Mouse (Mus musculus): ENCODE data around the gene Rhot2. TPM values are rescaled to one million over a fixed set of nuclear protein-coding genes. Genes with fewer than 3 reads are reported as not detected.
A peak's percentile ranks its signal among the peaks of the same experiment; 100 is the strongest.

Rhot2 gene
- polyA plus RNA-seq, 1 experiment, result 108 TPM

GRCm38 (mm10) chr17:25836397-25837075 is 8.1 kb downstream of the Rhot2 start:
- TF ChIP-seq CTCF (IDR thresholded peaks at IDR 0.05; ENCODE audit: extremely low read depth, insufficient read depth, low read length), result no peak
- TF ChIP-seq POLR2A (IDR thresholded peaks at IDR 0.05; ENCODE audit: extremely low read depth, insufficient read depth, low read length), result no peak
- H3K27ac ChIP-seq (ENCODE audit: insufficient read depth, low read length), result peak overlapping the region; percentile 69
- peaks cover 5% of the 10 kb centered on the region for H3K4me1 ChIP-seq (ENCODE audit: control insufficient read depth, insufficient read depth, low read length)
- peak overlapping the region; percentile 51 for H3K4me3 ChIP-seq (ENCODE audit: insufficient read depth, low read length)

DNA sequence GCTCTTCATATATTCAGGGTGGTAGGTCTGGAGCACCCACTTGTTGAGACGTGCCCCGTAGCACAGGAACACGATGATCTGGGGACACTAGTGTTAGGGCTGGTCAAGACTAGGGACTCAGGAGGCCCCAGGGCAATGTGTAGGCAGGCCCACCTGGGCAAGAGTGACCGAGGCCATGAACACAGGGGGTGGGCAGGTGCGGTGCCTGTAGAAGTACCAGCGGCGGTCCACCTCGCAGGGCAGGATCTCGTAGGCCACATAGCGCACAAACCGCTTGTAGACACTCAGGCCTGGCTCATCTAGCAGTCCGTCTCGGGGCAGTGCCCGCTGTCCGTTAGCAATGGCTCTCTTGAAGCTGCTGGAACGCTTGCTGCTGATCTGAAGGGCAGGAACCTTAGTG is 8.8 kb downstream of the Rhot2 start:
- TF ChIP-seq POLR2A (IDR thresholded peaks at IDR 0.05; ENCODE audit: extremely low read depth, insufficient read depth, low read length), result no peak
- TF ChIP-seq CTCF (IDR thresholded peaks at IDR 0.05; ENCODE audit: extremely low read depth, insufficient read depth, low read length), result no peak
- Histone ChIP-seq H3K4me3 (ENCODE audit: insufficient read depth, low read length) (peak overlapping the region; percentile 51; the same call in 1 of the 2 replicates), H3K27ac (ENCODE audit: insufficient read depth, low read length) (peak overlapping the region; percentile 69; the same call in 1 of the 2 replicates), H3K4me1 (ENCODE audit: control insufficient read depth, insufficient read depth, low read length) (peaks cover 6% of the 10 kb centered on the region)

DNA sequence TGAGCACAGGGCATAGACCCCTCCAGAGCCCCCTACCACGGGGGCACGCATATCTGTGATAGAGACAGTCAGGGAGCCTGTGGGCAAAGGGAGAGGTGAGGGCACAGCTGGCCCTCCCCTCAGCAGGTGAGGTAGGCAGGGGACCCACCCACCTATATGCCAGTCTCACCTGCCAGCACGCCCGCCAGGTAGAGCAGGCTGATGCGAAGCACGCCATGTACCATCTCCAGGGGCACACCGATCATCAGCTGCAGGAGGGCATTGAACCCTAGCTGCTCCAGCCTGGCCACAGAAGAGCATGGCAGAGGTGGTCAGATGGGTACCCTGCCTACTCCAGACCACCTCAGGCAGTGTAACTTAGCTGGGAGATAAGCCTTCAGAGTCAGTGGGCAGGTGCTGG is 9.3 kb downstream of the Rhot2 start:
- TF ChIP-seq CTCF (IDR thresholded peaks at IDR 0.05; ENCODE audit: extremely low read depth, insufficient read depth, low read length) (no peak), POLR2A (IDR thresholded peaks at IDR 0.05; ENCODE audit: extremely low read depth, insufficient read depth, low read length) (no peak)
- Histone ChIP-seq H3K27ac (ENCODE audit: insufficient read depth, low read length) (no peak overlapping the region), H3K4me1 (ENCODE audit: control insufficient read depth, insufficient read depth, low read length) (peaks cover 6% of the 10 kb centered on the region), H3K4me3 (ENCODE audit: insufficient read depth, low read length) (peak overlapping the region; percentile 51; the same call in 1 of the 2 replicates)

GRCm38 (mm10) chr17:25834595-25835222 is 9.9 kb downstream of the Rhot2 start:
- Histone ChIP-seq H3K4me1 (ENCODE audit: control insufficient read depth, insufficient read depth, low read length) (peaks cover 6% of the 10 kb centered on the region), H3K4me3 (ENCODE audit: insufficient read depth, low read length) (peak overlapping the region; percentile 79; the same call in 1 of the 2 replicates), H3K27ac (ENCODE audit: insufficient read depth, low read length) (no peak overlapping the region)
- TF ChIP-seq CTCF (IDR thresholded peaks at IDR 0.05; ENCODE audit: extremely low read depth, insufficient read depth, low read length), result no peak
- TF ChIP-seq POLR2A (IDR thresholded peaks at IDR 0.05; ENCODE audit: extremely low read depth, insufficient read depth, low read length), result no peak

DNA sequence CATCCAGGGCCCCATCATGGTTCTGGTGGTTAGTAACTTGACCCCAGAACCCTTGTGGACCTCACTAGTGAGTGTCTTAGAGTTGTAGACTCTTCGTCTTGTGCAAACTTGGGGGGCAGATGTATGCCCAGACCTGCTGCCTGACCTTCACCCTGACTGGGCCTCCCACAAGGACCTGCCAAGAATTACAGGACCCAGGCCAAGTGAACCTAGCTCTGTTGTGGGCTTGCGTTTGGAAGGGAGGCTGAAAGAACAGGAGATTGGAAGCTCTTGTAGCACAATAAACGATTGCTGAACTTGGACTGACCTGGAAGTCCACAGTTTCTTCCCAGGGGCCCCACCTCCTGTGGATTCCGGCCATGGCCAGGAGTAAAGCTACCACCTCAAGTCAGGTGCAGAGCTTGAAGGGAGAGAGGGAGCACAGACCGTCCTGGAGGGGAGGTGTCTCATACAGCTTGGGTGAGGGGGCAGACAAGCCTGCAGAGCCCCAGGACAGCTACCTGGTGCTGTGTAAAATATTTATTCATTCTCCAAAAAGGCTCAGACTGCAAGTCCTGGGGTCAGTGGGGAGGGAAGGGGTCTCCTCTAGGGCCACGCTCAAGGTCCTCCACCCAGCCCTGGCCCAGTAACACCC is 10.6 kb downstream of the Rhot2 start:
- H3K4me1 ChIP-seq (ENCODE audit: control insufficient read depth, insufficient read depth, low read length), result peaks cover 6% of the 10 kb centered on the region
- peak overlapping the region; percentile 79 for H3K4me3 ChIP-seq (ENCODE audit: insufficient read depth, low read length)
- 0 out of 2 replicates have a peak overlapping the region, but pooled peaks have one; percentile 97 for H3K27ac ChIP-seq (ENCODE audit: insufficient read depth, low read length)
- TF ChIP-seq CTCF (IDR thresholded peaks at IDR 0.05; ENCODE audit: extremely low read depth, insufficient read depth, low read length) (no peak), POLR2A (IDR thresholded peaks at IDR 0.05; ENCODE audit: extremely low read depth, insufficient read depth, low read length) (no peak)

GRCm38 (mm10) chr17:25833291-25833663 is 11.4 kb downstream of the Rhot2 start, which contains the start of gene Stub1:
TSS of gene Stub1 (minus strand) at chr17:25833404.
- TF ChIP-seq CTCF (IDR thresholded peaks at IDR 0.05; ENCODE audit: extremely low read depth, insufficient read depth, low read length), result no peak
- TF ChIP-seq POLR2A (IDR thresholded peaks at IDR 0.05; ENCODE audit: extremely low read depth, insufficient read depth, low read length), result peak; percentile 24; the same call in 1 of the 2 replicates
- Histone ChIP-seq H3K4me1 (ENCODE audit: control insufficient read depth, insufficient read depth, low read length) (peaks cover 6% of the 10 kb centered on the region), H3K27ac (ENCODE audit: insufficient read depth, low read length) (peak within 1 kb of the TSS; percentile 97), H3K4me3 (ENCODE audit: insufficient read depth, low read length) (peak within 1 kb of the TSS; percentile 79)

DNA sequence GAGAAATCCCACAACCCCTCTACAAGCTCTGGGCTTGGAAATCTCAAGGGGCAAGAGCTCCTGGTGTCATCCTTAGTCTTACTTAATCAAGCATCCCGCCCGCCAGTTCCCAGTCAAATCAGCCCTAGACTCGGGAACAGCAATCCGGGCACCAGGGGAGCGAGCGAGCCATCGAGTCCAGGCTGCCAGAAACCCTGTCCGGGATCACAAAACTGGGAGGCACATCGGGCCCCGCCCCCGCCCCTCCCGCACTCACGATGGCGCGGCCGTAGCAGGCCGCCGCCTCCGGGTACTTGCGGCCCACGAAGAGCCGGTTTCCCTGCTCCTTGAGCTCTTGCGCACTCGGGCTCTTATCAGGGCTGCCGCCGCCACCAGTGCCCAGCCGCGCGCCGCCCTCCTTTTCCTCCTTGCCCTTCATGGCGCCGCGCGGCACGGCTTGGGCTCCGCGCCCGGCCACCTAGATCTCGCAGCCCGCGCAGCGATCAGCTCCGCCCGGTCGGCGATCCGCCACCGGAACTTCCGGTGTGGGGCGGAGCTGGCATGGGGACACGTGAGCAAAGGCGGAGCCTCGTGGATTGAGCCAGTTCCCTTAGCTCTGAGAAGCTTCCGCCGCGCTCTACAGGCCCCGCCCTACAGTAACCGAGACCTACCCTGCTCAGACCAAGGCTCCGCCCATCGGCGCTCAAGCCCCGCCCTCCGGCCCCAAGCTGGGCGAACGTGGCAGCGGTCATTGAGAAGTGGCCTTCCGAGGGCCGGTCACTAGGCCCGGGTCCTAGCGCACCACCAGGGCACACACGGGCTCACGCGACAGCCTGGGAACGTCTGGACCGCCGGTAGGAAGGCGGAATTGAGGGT is 12.0 kb downstream of the Rhot2 start:
- 0 out of 2 replicates have a peak, but pooled peaks have one; percentile 44 for TF ChIP-seq POLR2A (IDR thresholded peaks at IDR 0.05; ENCODE audit: extremely low read depth, insufficient read depth, low read length)
- no peak for TF ChIP-seq CTCF (IDR thresholded peaks at IDR 0.05; ENCODE audit: extremely low read depth, insufficient read depth, low read length)
- Histone ChIP-seq H3K27ac (ENCODE audit: insufficient read depth, low read length) (peak overlapping the region; percentile 97), H3K4me1 (ENCODE audit: control insufficient read depth, insufficient read depth, low read length) (peaks cover 6% of the 10 kb centered on the region), H3K4me3 (ENCODE audit: insufficient read depth, low read length) (peak overlapping the region; percentile 79)

- no peak overlapping the region for H3K27ac ChIP-seq (ENCODE audit: insufficient read depth, low read length)
- TF ChIP-seq POLR2A (IDR thresholded peaks at IDR 0.05; ENCODE audit: extremely low read depth, insufficient read depth, low read length) (0 out of 2 replicates have a peak, but pooled peaks have one; percentile 12), CTCF (IDR thresholded peaks at IDR 0.05; ENCODE audit: extremely low read depth, insufficient read depth, low read length) (no peak)
- peaks cover 6% of the 10 kb centered on the region for H3K4me1 ChIP-seq (ENCODE audit: control insufficient read depth, insufficient read depth, low read length)
- H3K4me3 ChIP-seq (ENCODE audit: insufficient read depth, low read length), result peak overlapping the region; percentile 79
Observed at GRCm38 (mm10) chr17:25831451-25832281, 13.0 kb downstream of the Rhot2 start.
